Mouse (Mus musculus): Measurements from ENCODE around the gene Vwce. TPM values are rescaled to one million over a fixed set of nuclear protein-coding genes. Genes with fewer than 3 reads are reported as not detected.

Vwce gene
- total RNA-seq, 2 experiments from 2014 or later: 0.14 to 0.22 TPM

DNA sequence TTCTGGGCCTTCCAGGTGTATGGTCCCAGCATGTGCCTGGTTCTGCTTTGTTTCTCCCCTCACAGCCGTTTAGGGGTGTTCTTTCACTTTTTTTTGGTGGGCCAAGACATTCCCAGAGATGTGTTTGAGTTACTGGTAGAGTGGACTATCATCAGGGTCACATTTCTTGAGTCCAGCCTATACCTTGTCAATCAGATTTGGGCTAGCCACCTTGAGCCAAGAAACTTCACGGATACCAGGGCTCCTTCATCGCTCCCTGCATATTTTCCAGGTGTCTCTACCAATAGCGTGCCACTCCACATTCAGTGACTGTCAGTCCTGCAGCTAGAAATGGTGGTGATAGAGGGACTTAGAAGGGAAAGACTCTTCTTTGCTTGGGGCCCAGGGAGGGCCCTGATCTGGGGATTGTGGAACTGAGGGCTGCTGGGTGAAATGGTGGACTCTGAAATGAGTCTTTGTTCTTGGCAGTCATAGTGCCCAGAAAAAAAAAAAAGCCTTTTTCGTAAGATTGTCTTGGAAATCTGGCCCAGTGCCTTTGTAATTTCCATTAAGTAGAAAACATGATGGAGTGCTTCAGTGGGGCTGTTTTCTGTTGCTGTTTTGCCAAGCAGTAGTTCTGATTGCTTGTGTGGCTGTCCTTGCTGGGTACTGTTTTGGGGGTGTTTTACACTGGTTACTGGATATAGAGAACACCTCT is 55.6 kb downstream of the Vwce start:
- DNase-seq (ENCODE audit: extremely low spot score in 1 of 2, low spot score in 1 of 2): no peak

- no peak for DNase-seq (ENCODE audit: extremely low spot score in 1 of 2, low spot score in 1 of 2)
Observed at GRCm38 (mm10) chr19:10690336-10690735, 56.3 kb downstream of the Vwce start.

DNA sequence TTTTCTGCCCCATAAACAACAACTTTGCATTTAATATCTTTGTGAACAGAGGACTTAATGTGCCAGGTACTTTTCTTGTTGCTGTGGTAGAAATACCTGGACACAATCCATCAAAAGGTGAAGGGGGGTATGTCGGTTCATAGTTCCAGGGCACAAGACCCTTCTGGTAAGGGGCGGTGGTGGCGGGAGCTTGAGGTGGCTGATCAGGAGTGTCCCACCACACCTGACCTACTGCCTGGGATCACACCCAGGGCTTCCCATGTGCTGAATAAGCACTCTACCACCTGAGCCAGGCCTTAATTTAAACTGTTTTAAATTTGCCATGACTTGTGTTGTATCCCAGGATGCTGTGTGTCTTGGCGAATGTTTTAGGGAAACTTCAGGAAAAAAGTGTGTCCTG is 57.1 kb downstream of the Vwce start:
- DNase-seq (ENCODE audit: extremely low spot score in 1 of 2, low spot score in 1 of 2): no peak

DNA sequence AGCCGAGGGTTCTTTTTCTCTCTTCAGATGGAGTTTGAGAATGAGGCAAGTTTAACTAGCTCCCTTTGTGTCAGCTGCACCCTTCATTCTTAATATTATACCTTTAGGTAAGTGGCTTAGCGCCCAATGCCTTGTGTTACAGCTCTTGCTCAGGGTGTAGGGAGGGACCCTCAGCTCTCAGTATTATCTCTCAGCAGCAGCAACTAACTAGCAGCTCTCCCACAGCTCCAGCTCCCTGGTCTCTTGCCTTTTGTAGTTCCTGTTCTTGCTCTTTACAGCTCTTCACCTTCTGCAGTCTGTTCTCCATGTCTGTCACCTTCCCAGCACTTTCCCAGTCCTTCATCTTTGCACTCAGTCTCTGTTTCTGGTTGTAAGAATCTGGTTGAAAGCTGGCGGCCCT is 57.6 kb downstream of the Vwce start:
- DNase-seq (ENCODE audit: extremely low spot score in 1 of 2, low spot score in 1 of 2): no peak

DNA sequence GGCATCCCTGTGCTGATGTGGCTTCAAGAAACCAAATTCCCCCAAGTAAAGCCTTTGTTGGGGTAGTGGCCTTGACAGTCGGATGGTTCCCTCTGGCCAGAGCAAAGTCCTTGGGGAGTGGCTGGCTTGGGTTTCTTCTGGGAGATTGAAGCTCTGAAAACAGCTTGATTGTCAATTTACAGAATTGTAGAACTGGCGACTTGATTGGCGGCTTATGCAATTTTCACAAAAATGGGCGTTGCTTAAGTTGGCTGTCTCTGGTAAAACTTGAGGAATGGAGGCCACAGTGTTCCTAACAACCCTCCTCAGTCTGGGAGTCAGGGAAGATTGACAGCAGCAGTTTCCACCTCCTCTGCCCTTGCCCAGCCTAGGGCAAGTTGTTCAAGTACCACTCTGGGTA is 58.3 kb downstream of the Vwce start:
- no peak for DNase-seq (ENCODE audit: extremely low spot score in 1 of 2, low spot score in 1 of 2)

DNA sequence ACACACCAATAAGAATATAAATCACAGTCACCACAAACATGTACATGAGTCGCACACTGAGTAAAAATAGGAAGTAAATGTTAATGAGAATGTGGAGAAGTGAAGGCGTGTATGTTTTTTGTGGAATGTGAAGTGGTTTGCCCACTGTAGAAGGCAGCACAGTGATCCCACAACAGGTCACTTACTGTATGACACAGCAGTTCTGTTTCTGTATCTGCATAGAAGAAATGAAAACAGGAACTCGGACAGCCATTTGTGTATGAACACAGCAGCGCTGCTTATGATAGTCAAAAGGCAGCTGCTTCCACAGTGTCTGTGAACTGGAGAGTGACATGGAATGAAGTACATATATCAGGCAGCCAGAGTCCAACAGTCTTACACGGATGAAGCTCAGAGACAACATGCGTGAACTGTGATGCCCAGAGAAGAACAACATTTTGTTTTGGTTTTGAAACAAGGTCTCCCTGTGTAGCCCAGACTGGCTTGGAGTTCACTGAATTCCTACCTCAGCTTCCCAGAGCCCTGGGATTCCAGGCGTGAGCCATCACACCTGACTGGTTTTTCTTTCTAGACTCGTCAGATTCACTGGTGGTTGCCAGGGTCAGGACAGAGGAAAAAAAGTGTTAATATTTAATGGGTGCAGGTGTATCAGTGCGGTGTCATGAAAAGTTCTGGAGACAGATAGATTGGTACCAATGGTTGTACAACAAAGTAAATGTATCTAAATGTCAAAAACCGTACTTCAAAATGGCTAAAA is 60.1 kb downstream of the Vwce start:
- no peak for DNase-seq (ENCODE audit: extremely low spot score in 1 of 2, low spot score in 1 of 2)

- no peak for DNase-seq (ENCODE audit: extremely low spot score in 1 of 2, low spot score in 1 of 2)
Observed at GRCm38 (mm10) chr19:10695801-10696200, 61.8 kb downstream of the Vwce start.

- no peak for DNase-seq (ENCODE audit: extremely low spot score in 1 of 2, low spot score in 1 of 2)
Observed at GRCm38 (mm10) chr19:10698131-10698991, 64.3 kb downstream of the Vwce start.

DNA sequence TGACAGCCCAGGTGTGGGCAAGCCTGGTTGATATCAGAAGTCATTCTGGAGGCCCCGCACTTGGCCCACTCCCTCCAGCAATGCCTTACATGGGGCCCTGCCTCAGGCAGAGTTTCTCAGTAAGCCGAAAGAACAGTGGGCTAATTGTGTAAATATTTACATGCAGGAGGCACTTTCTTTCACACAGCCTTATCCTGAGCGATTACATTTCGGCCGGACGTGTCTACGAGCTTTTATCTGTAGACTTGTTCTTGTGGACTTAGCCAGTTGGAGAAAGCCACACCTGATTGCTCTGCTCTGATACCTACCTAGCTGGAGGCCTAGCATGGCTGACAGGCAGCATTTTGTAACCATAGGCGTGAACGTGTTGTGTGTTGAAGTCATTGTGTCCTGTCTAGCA is 65.8 kb downstream of the Vwce start:
- no peak for DNase-seq (ENCODE audit: extremely low spot score in 1 of 2, low spot score in 1 of 2)

GRCm38 (mm10) chr19:10701013-10701726 is 67.2 kb downstream of the Vwce start:
- no peak for DNase-seq (ENCODE audit: extremely low spot score in 1 of 2, low spot score in 1 of 2)

DNA sequence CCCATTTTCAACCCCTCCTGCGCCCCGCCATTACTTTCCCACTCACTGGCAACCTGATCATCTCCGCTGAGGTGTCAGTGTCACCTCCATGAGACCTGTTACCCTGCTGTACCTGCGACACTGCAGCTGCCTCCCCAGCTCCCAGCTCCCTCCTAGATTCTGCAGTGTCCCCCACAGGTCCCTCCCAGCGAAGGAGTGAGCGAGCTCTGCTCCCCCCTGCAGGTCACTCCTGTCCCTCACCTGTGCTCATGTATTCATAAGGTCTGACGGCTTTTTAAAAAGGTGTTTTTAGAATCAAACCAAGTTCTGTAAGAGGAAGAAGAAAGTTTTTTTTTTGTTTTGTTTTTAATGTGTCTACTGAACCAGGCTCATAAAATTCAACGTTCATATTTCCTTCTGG is 68.1 kb downstream of the Vwce start:
- no peak for DNase-seq (ENCODE audit: extremely low spot score in 1 of 2, low spot score in 1 of 2)

DNA sequence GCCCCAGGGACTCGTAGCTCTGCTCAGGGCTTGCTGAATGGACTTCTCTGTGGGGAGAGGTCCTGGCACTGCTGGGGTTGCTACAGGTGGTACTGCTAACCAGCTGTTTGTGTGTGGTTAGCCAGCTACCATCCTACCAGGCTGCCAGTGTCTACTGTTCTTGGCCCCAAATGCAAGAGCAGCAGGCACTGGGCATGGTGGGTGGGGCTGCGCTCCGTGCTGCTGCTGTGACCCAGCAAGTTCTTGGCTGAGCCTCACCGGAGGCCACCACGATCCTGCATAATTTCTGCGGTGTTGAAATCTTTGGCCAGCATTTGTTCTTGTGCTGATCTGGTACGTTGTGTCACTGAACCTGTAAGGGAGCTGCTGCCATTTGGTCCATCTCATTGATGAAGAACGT is 69.5 kb downstream of the Vwce start:
- no peak for DNase-seq (ENCODE audit: extremely low spot score in 1 of 2, low spot score in 1 of 2)

DNA sequence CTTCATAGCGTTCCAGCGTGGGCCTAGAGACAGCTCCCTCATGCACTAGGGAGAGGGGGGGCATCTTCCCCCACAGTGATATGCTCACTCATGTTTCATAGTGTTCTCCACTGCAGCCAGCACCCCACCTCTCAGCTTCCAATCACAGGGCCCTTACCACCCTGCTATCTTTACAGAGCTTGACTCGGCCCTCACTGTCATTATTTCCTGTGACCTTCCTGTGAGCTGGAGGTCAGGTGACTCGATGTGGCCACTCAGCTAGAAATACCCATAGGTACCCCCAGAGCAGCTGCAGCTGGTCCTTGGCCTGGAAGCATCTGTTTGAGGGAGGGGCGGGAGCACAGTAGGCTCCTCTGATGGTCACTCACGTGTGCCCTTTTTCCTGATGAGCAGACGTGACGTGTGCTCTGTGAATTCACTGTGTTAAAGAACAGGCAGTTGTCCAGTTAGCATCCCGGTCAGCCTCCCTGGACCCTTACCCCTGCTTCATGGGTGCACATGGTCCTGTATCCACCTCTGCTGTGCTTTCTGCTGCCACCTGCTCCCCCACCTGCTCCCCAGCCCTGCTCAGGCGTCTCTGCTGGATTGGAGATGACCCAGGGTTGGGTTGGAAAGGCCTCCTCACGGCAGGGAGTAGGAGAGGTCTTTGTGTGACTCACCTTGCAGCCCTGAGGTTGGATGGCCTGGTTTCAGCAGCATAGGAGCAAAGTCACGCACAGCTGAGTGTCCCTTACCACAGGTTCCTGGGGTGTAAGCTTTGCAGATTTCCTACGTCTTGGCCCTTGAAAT is 73.3 kb downstream of the Vwce start:
- DNase-seq (ENCODE audit: extremely low spot score in 1 of 2, low spot score in 1 of 2): no peak

GRCm38 (mm10) chr19:10707881-10708280 is 73.9 kb downstream of the Vwce start:
- no peak for DNase-seq (ENCODE audit: extremely low spot score in 1 of 2, low spot score in 1 of 2)

- DNase-seq (ENCODE audit: extremely low spot score in 1 of 2, low spot score in 1 of 2): no peak
Observed at GRCm38 (mm10) chr19:10708900-10709299, 74.9 kb downstream of the Vwce start.

GRCm38 (mm10) chr19:10709360-10710087 is 75.5 kb downstream of the Vwce start:
- peak; percentile 99 to 100 for DNase-seq (ENCODE audit: extremely low spot score in 1 of 2, low spot score in 1 of 2)

- peak; percentile 50 to 75 for DNase-seq (ENCODE audit: extremely low spot score in 1 of 2, low spot score in 1 of 2)
Observed at GRCm38 (mm10) chr19:10710088-10710511, 76.1 kb downstream of the Vwce start.

GRCm38 (mm10) chr19:10710751-10711150 is 76.7 kb downstream of the Vwce start:
- no peak for DNase-seq (ENCODE audit: extremely low spot score in 1 of 2, low spot score in 1 of 2)

DNA sequence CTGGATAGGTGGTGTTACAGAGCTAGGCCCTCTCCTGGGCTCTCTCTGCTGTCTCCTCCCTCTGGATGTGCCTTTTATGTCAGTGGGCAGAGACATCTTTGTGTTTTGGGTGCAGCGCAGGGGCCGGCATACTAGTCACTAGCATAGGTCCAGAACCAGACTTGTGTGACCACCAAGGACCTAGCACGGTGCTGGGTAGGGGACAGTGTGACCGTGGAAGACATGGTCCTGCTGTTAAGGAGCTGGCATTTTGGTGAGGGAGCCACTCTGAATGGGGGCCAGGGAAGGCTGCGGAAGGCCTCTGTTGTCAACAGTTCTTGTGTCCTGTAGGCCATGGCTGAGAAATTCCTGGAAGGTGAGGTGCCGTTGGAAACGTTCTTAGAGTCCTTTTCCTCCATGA is 78.2 kb downstream of the Vwce start:
- no peak for DNase-seq (ENCODE audit: extremely low spot score in 1 of 2, low spot score in 1 of 2)
